Mouse (Mus musculus): ENCODE measurements around the gene Dnmt3a. TPM values are rescaled to one million over a fixed set of nuclear protein-coding genes. Genes with fewer than 3 reads are reported as not detected.

The Dnmt3a gene
- polyA plus RNA-seq (2014; fragmentation: Nextera tagmentation; extraction: Ambion mirVana): 53.9 and 65.3 TPM in 2 replicates

DNA sequence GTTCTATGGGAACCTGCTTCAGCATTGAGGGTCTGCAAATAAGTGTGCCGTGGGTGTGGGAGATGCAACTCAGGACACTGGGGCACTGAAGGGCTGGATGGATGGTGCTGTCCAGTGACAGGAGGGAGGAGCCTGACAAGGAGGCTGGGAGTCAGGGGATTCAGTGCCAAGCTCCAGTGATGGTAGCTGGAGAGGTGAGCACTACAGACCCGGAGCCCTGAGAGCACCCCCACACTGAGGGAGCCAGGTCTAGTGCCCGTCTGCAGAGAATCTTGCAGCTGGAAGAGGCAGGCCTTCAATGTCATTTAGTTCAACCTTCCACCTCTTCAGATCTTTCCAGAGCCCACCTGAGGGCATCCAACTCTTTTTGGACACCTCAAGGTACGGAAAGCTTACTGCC is at the start of gene Dnmt3a:
Gene Dnmt3a, plus strand, starts transcription at position 156 of the 400 bp plus-strand sequence.
- H3K4me1 ChIP-seq (ENCODE audit: control insufficient read depth, insufficient read depth, low read length): peaks cover 20% of the 10 kb centered on the region; the same call in 1 of the 2 replicates
- peak within 1 kb of the TSS; percentile 73 for H3K4me3 ChIP-seq (replicated peaks; ENCODE audit: low read depth, low read length)
- WGBS: 18% methylated on average over 4 of the region's 4 CpGs
- DNase-seq: no peak
- H3K4me2 ChIP-seq (ENCODE audit: low read length): peak within 1 kb of the TSS; percentile 73
- no peaks in the 10 kb centered on the region for H3K27me3 ChIP-seq (ENCODE audit: control insufficient read depth, insufficient read depth, low read length)
- peak within 1 kb of the TSS; percentile 90 for H3K27ac ChIP-seq (replicated peaks; ENCODE audit: low read depth, low read length)
- peak within 1 kb of the TSS; percentile 89 for H3K9ac ChIP-seq (replicated peaks; ENCODE audit: low read length)
- no peaks in the 10 kb centered on the region for H3K9me3 ChIP-seq (ENCODE audit: control insufficient read depth, low read length)
- no peaks in the 10 kb centered on the region for H3K36me3 ChIP-seq (ENCODE audit: control insufficient read depth, insufficient read depth, low read length)
- ATAC-seq (ENCODE audit: low FRiP score, low TSS enrichment): no peak

DNA sequence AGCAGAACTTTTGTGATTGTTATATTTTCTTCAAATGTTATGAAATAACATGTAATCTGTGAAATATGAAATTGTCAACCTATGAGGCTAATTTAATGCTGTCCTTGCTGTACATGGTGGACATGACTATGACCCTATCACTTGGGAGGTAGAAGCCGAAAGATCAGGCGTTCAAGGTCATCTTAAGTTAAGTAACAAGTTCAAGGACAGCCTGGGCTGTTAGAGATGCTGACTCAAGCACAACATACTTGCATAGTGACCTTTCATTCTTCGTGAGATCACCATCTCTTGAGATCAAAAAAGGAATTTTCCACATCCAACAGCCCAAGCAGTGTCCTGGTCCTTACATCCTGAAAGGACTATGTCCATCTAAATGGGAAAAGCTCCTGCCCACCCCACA is 49.6 kb upstream of the Dnmt3a start:
- no peak for ATAC-seq (ENCODE audit: low FRiP score, low TSS enrichment)

DNA sequence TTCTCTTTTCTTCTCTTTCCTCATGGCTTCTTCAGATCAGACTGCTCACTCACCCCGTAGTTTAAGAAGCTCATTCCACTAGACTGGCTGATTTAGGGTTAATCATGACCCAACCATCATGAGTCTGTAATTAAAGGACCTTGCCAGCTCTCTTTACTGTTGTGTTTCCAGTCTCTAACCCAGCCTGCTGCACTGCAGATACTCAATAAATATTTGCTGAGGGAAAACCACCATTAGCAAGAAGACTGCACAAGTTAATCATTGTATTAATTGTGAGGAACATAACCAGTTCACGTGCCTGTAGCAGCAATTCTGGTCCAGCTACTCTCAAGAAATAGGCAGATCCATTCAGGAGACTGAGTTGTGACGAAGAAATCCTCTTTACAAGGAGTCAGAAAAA is 47.7 kb upstream of the Dnmt3a start:
- Histone ChIP-seq H3K27me3 (ENCODE audit: control insufficient read depth, insufficient read depth, low read length) (no peaks in the 10 kb centered on the region), H3K4me3 (replicated peaks; ENCODE audit: low read depth, low read length) (no peak overlapping the region), H3K4me2 (ENCODE audit: low read length) (no peak overlapping the region), H3K4me1 (ENCODE audit: control insufficient read depth, insufficient read depth, low read length) (no peaks in the 10 kb centered on the region), H3K9me3 (ENCODE audit: control insufficient read depth, low read length) (no peaks in the 10 kb centered on the region), H3K27ac (replicated peaks; ENCODE audit: low read depth, low read length) (no peak overlapping the region), H3K36me3 (ENCODE audit: control insufficient read depth, insufficient read depth, low read length) (0 out of 2 replicates have a peak, but pooled peaks cover 6% of the 10 kb centered on the region), H3K9ac (replicated peaks; ENCODE audit: low read length) (no peak overlapping the region)
- DNase-seq (no peak), ATAC-seq (ENCODE audit: low FRiP score, low TSS enrichment) (no peak)
- WGBS: 88% methylated on average over 3 of the region's 3 CpGs

More for the DNA sequence above, 49.6 kb upstream of the Dnmt3a start:
- H3K27ac ChIP-seq (replicated peaks; ENCODE audit: low read depth, low read length): no peak overlapping the region
- no peaks in the 10 kb centered on the region for H3K9me3 ChIP-seq (ENCODE audit: control insufficient read depth, low read length)
- no peak overlapping the region for H3K9ac ChIP-seq (replicated peaks; ENCODE audit: low read length)
- DNase-seq: no peak
- H3K4me3 ChIP-seq (replicated peaks; ENCODE audit: low read depth, low read length): no peak overlapping the region
- 96% methylated on average over 3 of the region's 3 CpGs for WGBS
- H3K4me1 ChIP-seq (ENCODE audit: control insufficient read depth, insufficient read depth, low read length): no peaks in the 10 kb centered on the region
- H3K27me3 ChIP-seq (ENCODE audit: control insufficient read depth, insufficient read depth, low read length): no peaks in the 10 kb centered on the region
- 0 out of 2 replicates have a peak, but pooled peaks cover 6% of the 10 kb centered on the region for H3K36me3 ChIP-seq (ENCODE audit: control insufficient read depth, insufficient read depth, low read length)
- H3K4me2 ChIP-seq (ENCODE audit: low read length): no peak overlapping the region

DNA sequence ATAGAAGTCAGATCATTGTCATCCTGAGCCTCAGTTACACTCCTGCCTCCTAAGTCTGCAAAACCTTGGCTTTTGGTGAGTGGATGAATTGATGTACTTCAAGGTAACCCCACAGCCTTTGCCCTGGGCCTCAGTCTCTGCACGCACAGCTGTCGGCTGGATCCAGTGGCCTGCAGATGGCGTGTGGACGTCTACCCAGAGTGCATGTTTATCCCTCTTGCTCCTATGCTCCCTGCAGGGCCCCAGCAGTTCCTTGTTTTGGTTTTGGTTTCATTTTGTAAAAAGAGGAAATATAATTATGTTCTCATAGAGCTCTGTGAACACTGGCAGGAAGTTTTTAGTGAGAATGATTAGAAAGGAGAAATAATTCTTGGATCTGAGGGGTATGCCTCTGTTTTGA is 46.4 kb upstream of the Dnmt3a start:
- ATAC-seq (ENCODE audit: low FRiP score, low TSS enrichment): no peak
- 75% methylated on average over 4 of the region's 4 CpGs for WGBS
- DNase-seq: no peak

DNA sequence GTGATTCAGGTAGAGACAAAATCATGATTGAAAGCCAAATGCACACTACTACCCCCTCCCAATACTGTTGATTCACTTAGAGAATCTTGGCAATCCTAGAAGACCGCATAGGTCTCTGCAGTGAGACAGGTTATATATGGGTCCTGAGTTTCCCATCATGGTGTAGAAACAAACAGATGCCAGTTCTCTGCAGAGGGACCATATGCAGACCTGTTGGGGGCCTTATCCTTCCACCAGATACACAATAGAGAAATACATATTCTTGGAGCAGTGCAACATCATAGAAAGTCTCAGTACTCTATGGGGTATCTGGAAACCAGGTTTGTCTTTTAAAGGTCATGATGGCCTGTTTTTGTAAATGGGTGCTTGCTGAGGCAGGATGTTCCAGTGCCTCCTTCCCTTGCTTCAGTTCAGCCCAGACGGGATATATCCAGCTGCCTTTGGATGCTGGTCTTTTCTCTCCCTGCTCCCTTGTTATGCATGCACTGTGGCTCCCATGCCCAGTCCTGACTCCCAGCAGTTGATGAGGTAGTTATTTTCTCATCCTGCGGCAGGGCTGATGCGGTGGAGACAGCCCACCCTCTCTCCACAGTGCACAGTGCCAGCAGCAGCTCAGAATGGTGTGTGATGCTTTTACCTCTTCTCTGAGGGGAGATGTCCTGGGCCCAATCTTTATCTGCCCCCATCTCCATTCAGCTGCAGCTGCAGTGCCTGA is 44.8 kb upstream of the Dnmt3a start:
- DNase-seq (peak; percentile 29), ATAC-seq (ENCODE audit: low FRiP score, low TSS enrichment) (peak; percentile 27; the same call in 1 of the 2 replicates)
- 77% methylated on average over 4 of the region's 4 CpGs for WGBS
- H3K27ac ChIP-seq (replicated peaks; ENCODE audit: low read depth, low read length): peak overlapping the region; percentile 32
- H3K4me2 ChIP-seq (ENCODE audit: low read length): no peak overlapping the region
- no peak overlapping the region for H3K4me3 ChIP-seq (replicated peaks; ENCODE audit: low read depth, low read length)
- no peaks in the 10 kb centered on the region for H3K36me3 ChIP-seq (ENCODE audit: control insufficient read depth, insufficient read depth, low read length)
- no peak overlapping the region for H3K9ac ChIP-seq (replicated peaks; ENCODE audit: low read length)
- H3K9me3 ChIP-seq (ENCODE audit: control insufficient read depth, low read length): no peaks in the 10 kb centered on the region
- no peaks in the 10 kb centered on the region for H3K4me1 ChIP-seq (ENCODE audit: control insufficient read depth, insufficient read depth, low read length)
- H3K27me3 ChIP-seq (ENCODE audit: control insufficient read depth, insufficient read depth, low read length): no peaks in the 10 kb centered on the region

More for the DNA sequence above, 46.4 kb upstream of the Dnmt3a start:
- no peaks in the 10 kb centered on the region for H3K4me1 ChIP-seq (ENCODE audit: control insufficient read depth, insufficient read depth, low read length)
- no peaks in the 10 kb centered on the region for H3K27me3 ChIP-seq (ENCODE audit: control insufficient read depth, insufficient read depth, low read length)
- no peaks in the 10 kb centered on the region for H3K36me3 ChIP-seq (ENCODE audit: control insufficient read depth, insufficient read depth, low read length)
- H3K9me3 ChIP-seq (ENCODE audit: control insufficient read depth, low read length): no peaks in the 10 kb centered on the region
- no peak overlapping the region for H3K4me2 ChIP-seq (ENCODE audit: low read length)
- H3K9ac ChIP-seq (replicated peaks; ENCODE audit: low read length): no peak overlapping the region
- no peak overlapping the region for H3K4me3 ChIP-seq (replicated peaks; ENCODE audit: low read depth, low read length)
- H3K27ac ChIP-seq (replicated peaks; ENCODE audit: low read depth, low read length): no peak overlapping the region

DNA sequence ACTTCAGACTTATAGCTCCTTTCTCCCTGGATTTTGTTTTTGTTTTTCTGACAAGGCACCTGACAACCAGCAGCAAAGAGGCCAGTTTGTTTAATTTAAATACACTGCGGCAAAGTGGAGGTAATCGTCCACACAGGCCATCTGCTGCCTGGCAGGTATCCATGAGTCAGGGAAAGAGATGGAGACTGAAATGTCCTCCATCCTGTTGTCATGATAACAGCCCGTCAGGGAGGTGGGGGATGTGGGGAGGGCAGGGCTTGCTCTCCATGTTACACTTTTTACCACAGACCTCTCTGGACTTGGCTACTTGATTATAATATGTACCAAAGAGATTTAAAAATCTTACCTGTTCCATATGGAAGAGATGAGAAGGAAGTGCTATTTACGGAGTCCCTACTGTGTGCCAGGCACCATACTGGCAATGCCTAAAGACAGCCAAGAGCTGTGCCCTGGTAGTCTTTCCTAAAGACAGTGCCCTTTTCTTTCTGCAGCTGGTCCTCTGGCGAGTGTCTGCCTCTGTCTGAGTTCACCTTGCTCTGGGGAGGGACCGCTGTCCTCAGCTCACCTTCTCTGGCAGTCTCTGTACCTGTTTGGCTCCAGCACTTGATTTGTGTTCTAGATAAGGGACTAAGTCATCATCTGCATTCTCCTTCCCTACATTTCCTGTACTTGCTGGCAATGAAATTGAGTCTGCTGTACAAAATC is 44.1 kb upstream of the Dnmt3a start:
- DNase-seq (peak; percentile 12), ATAC-seq (ENCODE audit: low FRiP score, low TSS enrichment) (no peak)
- Histone ChIP-seq H3K4me3 (replicated peaks; ENCODE audit: low read depth, low read length) (no peak overlapping the region), H3K4me1 (ENCODE audit: control insufficient read depth, insufficient read depth, low read length) (no peaks in the 10 kb centered on the region), H3K27ac (replicated peaks; ENCODE audit: low read depth, low read length) (peak overlapping the region; percentile 32), H3K9ac (replicated peaks; ENCODE audit: low read length) (no peak overlapping the region), H3K4me2 (ENCODE audit: low read length) (no peak overlapping the region), H3K27me3 (ENCODE audit: control insufficient read depth, insufficient read depth, low read length) (no peaks in the 10 kb centered on the region), H3K36me3 (ENCODE audit: control insufficient read depth, insufficient read depth, low read length) (no peaks in the 10 kb centered on the region), H3K9me3 (ENCODE audit: control insufficient read depth, low read length) (no peaks in the 10 kb centered on the region)
- 80% methylated on average over 6 of the region's 6 CpGs for WGBS

DNA sequence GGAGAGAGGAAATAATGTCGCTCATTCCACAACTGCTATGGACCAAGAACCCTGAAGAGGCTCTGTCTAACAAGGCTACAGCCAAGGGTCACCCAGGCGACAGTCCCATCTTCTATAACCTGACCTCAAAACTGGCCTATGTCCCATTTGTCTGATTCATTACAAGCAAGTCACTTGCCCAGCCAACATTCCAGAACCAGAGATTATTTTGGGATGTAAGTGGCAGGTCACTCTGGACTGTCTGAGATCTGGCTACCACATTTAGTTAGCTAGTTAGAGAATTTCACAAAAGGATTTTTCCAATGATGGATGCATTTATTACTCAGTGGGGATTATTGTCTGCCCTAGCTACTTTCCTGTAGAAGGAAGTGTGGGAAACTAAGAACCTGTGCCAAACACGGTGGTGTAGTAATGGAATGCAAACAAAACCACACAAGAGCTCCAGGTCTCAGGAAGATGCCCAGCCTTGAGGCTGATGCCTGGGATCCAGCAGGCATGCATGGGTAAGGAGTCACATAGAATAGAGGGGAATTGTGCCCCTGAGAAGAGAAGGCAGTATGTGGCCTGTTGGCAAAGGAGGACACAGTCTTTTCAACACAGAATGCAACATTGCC is 41.5 kb upstream of the Dnmt3a start:
- no peak overlapping the region for H3K4me3 ChIP-seq (replicated peaks; ENCODE audit: low read depth, low read length)
- H3K9ac ChIP-seq (replicated peaks; ENCODE audit: low read length): no peak overlapping the region
- no peak for DNase-seq
- H3K36me3 ChIP-seq (ENCODE audit: control insufficient read depth, insufficient read depth, low read length): no peaks in the 10 kb centered on the region
- no peak for ATAC-seq (ENCODE audit: low FRiP score, low TSS enrichment)
- no peaks in the 10 kb centered on the region for H3K9me3 ChIP-seq (ENCODE audit: control insufficient read depth, low read length)
- H3K27ac ChIP-seq (replicated peaks; ENCODE audit: low read depth, low read length): no peak overlapping the region
- WGBS: 86% methylated on average over 3 of the region's 3 CpGs
- H3K27me3 ChIP-seq (ENCODE audit: control insufficient read depth, insufficient read depth, low read length): no peaks in the 10 kb centered on the region
- no peaks in the 10 kb centered on the region for H3K4me1 ChIP-seq (ENCODE audit: control insufficient read depth, insufficient read depth, low read length)
- no peak overlapping the region for H3K4me2 ChIP-seq (ENCODE audit: low read length)

DNA sequence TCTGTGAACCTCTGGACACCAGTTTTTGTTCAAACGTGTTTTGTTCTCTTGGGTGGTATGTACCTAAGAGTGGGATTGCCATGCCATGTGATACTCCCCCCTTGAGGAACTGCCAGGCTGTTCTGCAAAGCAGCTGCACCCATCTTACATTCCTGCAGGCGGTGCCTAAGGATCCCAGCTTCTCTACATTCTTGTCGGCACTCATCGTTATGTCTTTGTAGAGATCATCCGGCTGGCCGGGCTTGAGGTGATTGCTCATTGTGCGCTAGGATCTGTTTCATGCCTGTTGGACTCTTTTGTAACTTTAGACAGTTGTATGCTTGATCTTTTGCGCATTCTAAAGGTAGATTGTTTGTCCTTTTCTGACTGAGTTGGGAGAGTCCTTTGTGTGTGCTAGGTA is 38.4 kb upstream of the Dnmt3a start:
- no peak for ATAC-seq (ENCODE audit: low FRiP score, low TSS enrichment)
- 52% methylated on average over 8 of the region's 8 CpGs for WGBS
- no peaks in the 10 kb centered on the region for H3K27me3 ChIP-seq (ENCODE audit: control insufficient read depth, insufficient read depth, low read length)

More for the DNA sequence above, 38.4 kb upstream of the Dnmt3a start:
- H3K9me3 ChIP-seq (ENCODE audit: control insufficient read depth, low read length): no peaks in the 10 kb centered on the region
- H3K36me3 ChIP-seq (ENCODE audit: control insufficient read depth, insufficient read depth, low read length): no peaks in the 10 kb centered on the region
- H3K27ac ChIP-seq (replicated peaks; ENCODE audit: low read depth, low read length): no peak overlapping the region
- no peaks in the 10 kb centered on the region for H3K4me1 ChIP-seq (ENCODE audit: control insufficient read depth, insufficient read depth, low read length)
- H3K4me2 ChIP-seq (ENCODE audit: low read length): no peak overlapping the region
- H3K4me3 ChIP-seq (replicated peaks; ENCODE audit: low read depth, low read length): no peak overlapping the region
- DNase-seq: no peak
- H3K9ac ChIP-seq (replicated peaks; ENCODE audit: low read length): no peak overlapping the region

Data from midbrain, embryonic 14.5 days (tissue).